Mouse (Mus musculus) hindbrain, embryonic 13.5 days (tissue): Measurements from ENCODE around the gene Fbl. TPM values are rescaled to one million over a fixed set of nuclear protein-coding genes. Genes with fewer than 3 reads are reported as not detected.

Experiments
- ATAC-seq: fragments of 200-750 bp; cut with Nextera tagmentation; 2 replicates; pipeline ENCODE4 v1.8.0; 2017; ENCODE audit warnings: moderate TSS enrichment; ENCODE audit not compliant: low FRiP score
- H3K27ac ChIP-seq: fragments of 300-500 bp; sonication (generic); 2 replicates; pipeline ENCODE4 v1.5.1; 2015; ENCODE audit warnings: inconsistent platforms, mild to moderate bottlenecking, moderate library complexity
- H3K27me3 ChIP-seq: fragments of 300-500 bp; sonication (generic); 2 replicates; pipeline ENCODE4 v1.6.1; 2015; ENCODE audit warnings: mild to moderate bottlenecking, inconsistent platforms
- H3K36me3 ChIP-seq: fragments of 300-500 bp; sonication (generic); 2 replicates; pipeline ENCODE4 v1.6.1; 2015; ENCODE audit warnings: mild to moderate bottlenecking, inconsistent platforms
- H3K4me1 ChIP-seq: fragments of 300-500 bp; sonication (generic); replicated peaks from 2 replicates; pipeline ENCODE4 v1.6.1; 2015; ENCODE audit warnings: inconsistent platforms
- H3K4me2 ChIP-seq: fragments of 300-500 bp; sonication (generic); 2 replicates; pipeline ENCODE4 v1.6.1; 2015; ENCODE audit warnings: inconsistent platforms, mild to moderate bottlenecking, moderate library complexity
- H3K4me3 ChIP-seq: fragments of 300-500 bp; sonication (generic); 2 replicates; pipeline ENCODE4 v1.5.1; 2015; ENCODE audit warnings: mild to moderate bottlenecking, inconsistent platforms
- H3K9ac ChIP-seq: fragments of 300-500 bp; sonication (generic); 2 replicates; pipeline ENCODE4 v1.6.1; 2015; ENCODE audit warnings: mild to moderate bottlenecking, inconsistent platforms
- H3K9me3 ChIP-seq: fragments of 300-500 bp; sonication (generic); 2 replicates; pipeline ENCODE4 v1.6.1; 2016; ENCODE audit warnings: inconsistent platforms
- WGBS: fragments of 180-500 bp; shearing (Covaris S2); methylation state at CpG from one replicate; pipeline ENCODE4 v1.1.7; 2015; 5-methylcytosine and 5-hydroxymethylcytosine counted together
- polyA plus RNA-seq: library from polyadenylated mRNA; unstranded; fragments of >200 nt; fragmentation: Nextera tagmentation; extraction: Ambion mirVana; gene quantifications from 2 replicates; pipeline ENCODE4 v1.2.1, GENCODE M21; 2015

Gene Fbl
- polyA plus RNA-seq, 1 experiment from 2014 or later = 92.0 TPM

DNA sequence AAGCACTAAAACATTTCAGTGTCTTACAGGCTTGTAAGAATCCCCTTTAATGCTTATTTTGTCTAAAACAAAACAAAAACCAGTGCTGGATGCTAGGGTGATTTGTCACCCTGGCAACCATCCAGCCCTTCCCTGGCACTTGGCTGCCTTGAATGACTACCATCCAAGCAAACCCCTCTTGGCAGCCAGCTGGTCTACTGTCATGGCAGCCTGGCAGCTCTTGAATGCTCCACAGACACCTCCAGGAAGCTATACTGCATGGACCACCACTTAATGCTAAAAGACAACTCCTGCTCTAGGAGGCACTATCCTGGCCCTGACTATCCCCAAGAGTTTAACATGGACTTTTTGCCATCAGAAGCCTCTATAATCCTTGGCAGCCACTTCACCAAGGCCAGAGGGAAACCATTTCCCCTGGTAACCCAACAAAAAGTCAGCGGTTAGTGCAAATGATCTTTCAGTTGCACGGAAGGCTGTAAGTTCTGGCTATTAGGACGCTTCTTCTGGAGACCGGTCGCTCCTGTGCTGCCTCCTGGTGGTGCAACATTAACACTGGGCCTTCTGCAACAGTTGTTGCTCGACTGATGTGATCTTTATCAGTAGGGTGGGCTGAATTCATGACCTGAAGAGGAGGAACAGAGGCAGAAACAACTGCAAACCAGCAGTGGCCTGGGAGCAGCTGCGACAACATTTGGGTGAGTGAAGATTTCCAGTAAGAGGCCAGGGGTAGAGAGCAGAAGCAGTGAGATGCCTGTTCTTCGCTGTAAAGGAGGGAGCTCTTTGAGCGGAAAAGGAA is 992 bp upstream of the Fbl start:
- Histone ChIP-seq H3K4me3 (peak overlapping the region; percentile 69), H3K36me3 (no peaks in the 10 kb centered on the region), H3K4me1 (peaks cover 32% of the 10 kb centered on the region), H3K4me2 (peak overlapping the region; percentile 86), H3K9ac (peak overlapping the region; percentile 86), H3K27ac (peak overlapping the region; percentile 87), H3K9me3 (no peaks in the 10 kb centered on the region), H3K27me3 (no peaks in the 10 kb centered on the region)
- WGBS = 10% methylated on average over 9 of the region's 9 CpGs
- ATAC-seq = peak; percentile 18; the same call in 1 of the 2 replicates

DNA sequence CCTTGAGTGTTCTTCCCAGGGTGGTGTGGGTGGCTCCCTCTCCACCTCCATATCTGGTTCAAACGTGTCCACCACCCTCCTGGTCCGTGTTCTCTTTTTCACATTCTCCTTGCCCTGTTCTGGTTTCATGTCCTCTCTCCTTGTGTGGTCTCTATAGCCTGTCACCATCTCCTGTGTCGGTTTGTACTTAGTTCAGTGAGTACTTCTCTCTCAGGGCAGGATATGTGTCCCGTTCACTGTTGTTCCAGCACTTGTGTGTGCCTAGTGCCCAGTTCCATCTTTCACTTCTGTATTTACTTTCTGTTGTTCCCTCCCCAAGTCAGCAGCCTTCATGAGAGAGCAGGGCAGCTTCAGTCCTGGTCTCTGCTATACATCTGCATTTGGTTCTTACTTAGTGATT is 5.8 kb downstream of the Fbl start:
- peaks cover 22% of the 10 kb centered on the region for H3K4me1 ChIP-seq
- no peak overlapping the region for H3K4me3 ChIP-seq
- H3K27me3 ChIP-seq = no peaks in the 10 kb centered on the region
- no peak overlapping the region for H3K27ac ChIP-seq
- no peak overlapping the region for H3K9ac ChIP-seq
- ATAC-seq = no peak
- 89% methylated on average over 4 of the region's 4 CpGs for WGBS
- peaks cover 39% of the 10 kb centered on the region for H3K36me3 ChIP-seq
- H3K4me2 ChIP-seq = no peak overlapping the region
- no peaks in the 10 kb centered on the region for H3K9me3 ChIP-seq

GRCm38 (mm10) chr7:28179228-28179627 is 9.7 kb downstream of the Fbl start, which contains the start of gene Dyrk1b:
Gene Dyrk1b, plus strand, starts transcription at chr7:28179469.
- Histone ChIP-seq H3K27ac (peak within 1 kb of the TSS; percentile 96), H3K9ac (peak within 1 kb of the TSS; percentile 93), H3K4me2 (peak within 1 kb of the TSS; percentile 76), H3K4me1 (peaks cover 20% of the 10 kb centered on the region), H3K36me3 (peaks cover 71% of the 10 kb centered on the region), H3K4me3 (peak within 1 kb of the TSS; percentile 91), H3K9me3 (no peaks in the 10 kb centered on the region), H3K27me3 (no peaks in the 10 kb centered on the region)
- ATAC-seq = peak; percentile 90
- under 1% methylated on average over 25 of the region's 25 CpGs for WGBS

GRCm38 (mm10) chr7:28179741-28180377 is 10.3 kb downstream of the Fbl start:
- H3K27ac ChIP-seq = peak overlapping the region; percentile 96
- WGBS = 0% methylated on average over 27 of the region's 56 CpGs
- no peaks in the 10 kb centered on the region for H3K27me3 ChIP-seq
- H3K36me3 ChIP-seq = peaks cover 73% of the 10 kb centered on the region
- ATAC-seq = peak; percentile 96
- peak overlapping the region; percentile 93 for H3K9ac ChIP-seq
- no peaks in the 10 kb centered on the region for H3K9me3 ChIP-seq
- H3K4me1 ChIP-seq = peaks cover 20% of the 10 kb centered on the region
- peak overlapping the region; percentile 76 for H3K4me2 ChIP-seq
- peak overlapping the region; percentile 91 for H3K4me3 ChIP-seq

DNA sequence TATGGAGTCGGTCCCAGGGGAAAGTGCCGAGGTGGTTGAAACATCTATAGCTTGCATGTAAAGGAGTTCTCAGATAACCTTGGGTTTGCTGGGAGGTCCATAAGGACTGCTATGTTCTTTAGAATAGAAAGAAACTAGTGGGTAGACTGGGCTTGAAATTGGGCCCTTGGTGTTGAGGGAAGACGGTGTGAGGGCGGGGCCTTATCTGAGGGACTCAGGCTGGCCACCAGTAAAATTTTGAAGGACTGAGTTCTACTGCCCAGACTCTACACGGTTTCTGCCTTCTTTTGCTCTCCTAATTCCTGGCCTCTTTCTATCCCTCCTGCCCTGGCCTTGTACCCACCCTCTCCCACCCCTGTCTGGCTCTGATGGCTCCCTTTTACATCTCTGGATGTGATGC is 11.4 kb downstream of the Fbl start:
- WGBS = 79% methylated on average over 5 of the region's 5 CpGs
- H3K9me3 ChIP-seq = no peaks in the 10 kb centered on the region
- H3K4me1 ChIP-seq = peaks cover 20% of the 10 kb centered on the region
- no peak for ATAC-seq
- peak overlapping the region; percentile 96; the same call in 1 of the 2 replicates for H3K27ac ChIP-seq
- peak overlapping the region; percentile 93 for H3K9ac ChIP-seq
- peak overlapping the region; percentile 91 for H3K4me3 ChIP-seq
- no peaks in the 10 kb centered on the region for H3K27me3 ChIP-seq
- peaks cover 74% of the 10 kb centered on the region for H3K36me3 ChIP-seq
- peak overlapping the region; percentile 76 for H3K4me2 ChIP-seq

DNA sequence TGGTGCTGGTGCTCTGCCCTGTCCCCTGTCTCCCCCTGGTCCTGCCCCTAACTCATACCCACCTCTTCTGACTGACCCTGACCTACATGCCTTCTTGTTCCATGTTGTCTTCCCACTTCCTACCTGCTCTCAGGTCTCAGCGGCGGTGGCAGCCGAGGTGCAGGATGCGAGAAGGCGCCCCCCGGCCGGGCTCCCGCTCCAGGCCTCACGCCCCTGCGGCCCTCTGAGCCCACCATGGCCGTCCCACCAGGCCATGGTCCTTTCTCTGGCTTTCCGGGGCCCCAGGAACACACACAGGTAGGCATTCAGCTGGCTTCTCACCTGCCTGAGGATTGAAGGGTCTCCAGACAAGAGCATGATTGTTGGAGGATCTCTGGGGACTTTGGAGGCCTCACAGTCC is 11.9 kb downstream of the Fbl start:
- Histone ChIP-seq H3K27ac (no peak overlapping the region), H3K9me3 (no peaks in the 10 kb centered on the region), H3K36me3 (peaks cover 74% of the 10 kb centered on the region), H3K4me1 (peaks cover 20% of the 10 kb centered on the region), H3K9ac (peak overlapping the region; percentile 93), H3K4me3 (peak overlapping the region; percentile 91), H3K27me3 (no peaks in the 10 kb centered on the region), H3K4me2 (peak overlapping the region; percentile 76)
- 97% methylated on average over 12 of the region's 12 CpGs for WGBS
- no peak for ATAC-seq

DNA sequence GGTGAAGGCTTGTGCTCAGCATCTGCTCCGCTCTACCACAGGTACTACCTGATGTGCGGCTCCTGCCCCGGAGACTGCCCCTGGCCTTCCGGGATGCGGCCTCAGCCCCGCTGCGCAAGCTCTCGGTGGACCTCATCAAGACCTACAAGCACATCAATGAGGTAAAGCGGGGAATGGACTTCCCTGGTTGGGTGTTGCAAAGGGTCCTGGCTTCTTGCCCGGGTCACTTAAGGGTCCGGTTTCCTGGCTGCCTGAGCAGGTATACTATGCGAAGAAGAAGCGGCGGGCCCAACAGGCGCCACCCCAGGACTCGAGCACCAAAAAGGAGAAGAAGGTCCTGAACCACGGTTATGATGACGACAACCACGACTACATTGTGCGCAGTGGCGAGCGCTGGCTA is 12.8 kb downstream of the Fbl start:
- ATAC-seq = no peak
- Histone ChIP-seq H3K9me3 (no peaks in the 10 kb centered on the region), H3K9ac (no peak overlapping the region), H3K4me1 (peaks cover 20% of the 10 kb centered on the region), H3K36me3 (peaks cover 74% of the 10 kb centered on the region), H3K27ac (no peak overlapping the region), H3K4me2 (no peak overlapping the region), H3K27me3 (no peaks in the 10 kb centered on the region), H3K4me3 (no peak overlapping the region)
- 98% methylated on average over 22 of the region's 22 CpGs for WGBS

DNA sequence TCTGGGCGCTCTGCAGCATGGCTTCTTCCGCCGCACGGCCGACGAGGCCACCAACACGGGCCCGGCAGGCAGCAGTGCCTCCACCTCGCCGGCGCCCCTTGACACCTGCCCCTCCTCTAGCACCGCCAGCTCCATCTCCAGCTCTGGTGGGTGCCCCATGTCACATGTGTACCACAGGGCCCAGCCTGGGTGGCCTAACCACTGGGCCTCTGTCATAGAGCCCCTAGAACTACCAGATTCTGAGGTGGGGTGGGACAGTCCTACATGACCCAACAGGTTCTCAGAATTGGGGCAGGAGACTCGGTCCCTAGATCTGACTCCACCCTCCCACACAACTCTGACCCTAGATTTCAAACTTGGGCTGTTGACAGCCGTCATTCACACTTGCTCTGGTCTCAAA is 16.4 kb downstream of the Fbl start:
- 90% methylated on average over 13 of the region's 14 CpGs for WGBS
- H3K36me3 ChIP-seq = peaks cover 97% of the 10 kb centered on the region
- no peak overlapping the region for H3K27ac ChIP-seq
- peaks cover 9% of the 10 kb centered on the region for H3K4me1 ChIP-seq
- H3K27me3 ChIP-seq = no peaks in the 10 kb centered on the region
- no peak for ATAC-seq
- no peaks in the 10 kb centered on the region for H3K9me3 ChIP-seq
- H3K4me2 ChIP-seq = no peak overlapping the region
- H3K9ac ChIP-seq = no peak overlapping the region
- no peak overlapping the region for H3K4me3 ChIP-seq

DNA sequence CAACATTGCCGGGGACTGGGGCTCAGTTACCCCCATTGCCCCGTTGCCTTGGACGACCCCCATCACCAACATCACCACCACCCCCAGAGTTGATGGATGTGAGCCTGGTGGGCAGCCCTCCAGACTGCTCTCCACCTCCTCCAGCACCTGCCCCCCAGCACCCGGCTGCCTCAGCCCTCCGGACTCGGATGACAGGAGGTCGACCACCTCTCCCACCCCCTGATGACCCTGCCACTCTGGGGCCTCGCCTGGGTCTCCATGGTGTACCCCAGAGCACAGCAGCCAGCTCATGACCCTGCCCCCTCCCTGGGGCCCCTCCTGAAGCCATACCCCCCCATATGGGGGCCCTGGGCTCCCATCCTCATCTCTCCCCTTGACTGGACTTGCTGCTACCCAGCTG is 17.1 kb downstream of the Fbl start:
- Histone ChIP-seq H3K9ac (no peak overlapping the region), H3K4me3 (no peak overlapping the region), H3K9me3 (no peaks in the 10 kb centered on the region), H3K27ac (no peak overlapping the region), H3K4me1 (peaks cover 1% of the 10 kb centered on the region), H3K4me2 (no peak overlapping the region), H3K27me3 (no peaks in the 10 kb centered on the region), H3K36me3 (peaks cover 99% of the 10 kb centered on the region)
- ATAC-seq = no peak
- WGBS = 94% methylated on average over 8 of the region's 8 CpGs

- Histone ChIP-seq H3K36me3 (peaks cover 90% of the 10 kb centered on the region), H3K9me3 (no peaks in the 10 kb centered on the region), H3K9ac (no peak overlapping the region), H3K27ac (no peak overlapping the region), H3K27me3 (no peaks in the 10 kb centered on the region), H3K4me2 (no peak overlapping the region), H3K4me1 (no peaks in the 10 kb centered on the region), H3K4me3 (no peak overlapping the region)
- no peak for ATAC-seq
- 99% methylated on average over 3 of the region's 3 CpGs for WGBS
These were observed 22.0 kb downstream of the Fbl start for GRCm38 (mm10) chr7:28191489-28191888.

- no peaks in the 10 kb centered on the region for H3K27me3 ChIP-seq
- no peak overlapping the region for H3K4me2 ChIP-seq
- 95% methylated on average over 1 of the region's 1 CpGs for WGBS
- H3K27ac ChIP-seq = no peak overlapping the region
- no peaks in the 10 kb centered on the region for H3K4me1 ChIP-seq
- no peaks in the 10 kb centered on the region for H3K9me3 ChIP-seq
- no peak for ATAC-seq
- H3K4me3 ChIP-seq = no peak overlapping the region
- H3K36me3 ChIP-seq = peaks cover 89% of the 10 kb centered on the region
- H3K9ac ChIP-seq = no peak overlapping the region
These were observed 22.4 kb downstream of the Fbl start for GRCm38 (mm10) chr7:28191903-28192302.

DNA sequence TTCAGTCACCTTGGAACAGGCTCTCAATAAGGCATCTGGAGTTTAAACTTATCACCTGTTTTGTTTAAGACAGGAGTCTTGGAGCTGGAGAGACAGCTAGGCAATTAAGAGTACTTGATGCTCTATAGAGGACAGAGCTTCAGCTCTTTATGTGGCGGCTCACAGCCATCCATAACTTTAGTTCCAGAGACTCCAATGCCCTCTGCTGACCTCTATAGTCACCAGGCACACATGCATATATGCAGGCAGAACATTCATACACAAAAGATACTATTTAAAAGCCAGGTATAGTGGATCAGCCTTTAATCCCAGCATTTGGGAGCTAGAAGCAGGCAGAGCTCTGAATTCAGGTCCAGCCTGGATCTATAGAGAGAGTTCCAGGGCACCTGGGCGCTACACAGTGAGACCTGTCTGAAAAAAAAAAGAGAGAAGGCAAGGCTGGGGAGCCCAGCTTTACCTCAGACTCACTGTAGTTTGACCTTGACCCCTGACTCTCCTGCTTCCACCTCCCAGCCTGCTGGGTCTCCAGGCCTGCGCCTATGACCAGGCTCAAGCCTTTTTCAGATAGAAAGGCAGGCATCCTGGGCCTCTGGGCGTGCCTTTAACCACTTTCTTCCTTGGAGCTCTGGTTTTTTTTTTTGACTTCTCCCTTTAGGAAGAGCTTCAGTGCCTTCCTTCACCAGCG is 26.0 kb downstream of the Fbl start:
- Histone ChIP-seq H3K27ac (no peak overlapping the region), H3K36me3 (peaks cover 67% of the 10 kb centered on the region)

More for the DNA sequence above, 26.0 kb downstream of the Fbl start:
- H3K4me1 ChIP-seq = no peaks in the 10 kb centered on the region
- H3K4me3 ChIP-seq = no peak overlapping the region
- no peaks in the 10 kb centered on the region for H3K9me3 ChIP-seq
- no peak overlapping the region for H3K4me2 ChIP-seq
- no peak overlapping the region for H3K9ac ChIP-seq
- no peak for ATAC-seq
- 90% methylated on average over 5 of the region's 5 CpGs for WGBS
- no peaks in the 10 kb centered on the region for H3K27me3 ChIP-seq
